Mouse (Mus musculus) heart, embryonic 10.5 days (tissue): ENCODE measurements around the gene Spin2d. TPM values are rescaled to one million over a fixed set of nuclear protein-coding genes. Genes with fewer than 3 reads are reported as not detected.
"Not testable (repeated sequence)": the region's sequence is repeated elsewhere in the genome, so short reads cannot be mapped to it uniquely, and the experiment has no call there.

Experiments used
- DNase-seq: peaks from one replicate; pipeline ENCODE4 v3.0.0-alpha.2; 2017; ENCODE audit warnings: low spot score
- H3K27ac ChIP-seq: fragments of 300-500 bp; sonication (generic); 2 replicates; pipeline ENCODE4 v1.5.1; 2016; ENCODE audit warnings: mild to moderate bottlenecking
- H3K27me3 ChIP-seq: fragments of 300-500 bp; sonication (generic); 2 replicates; pipeline ENCODE4 v1.6.1; 2016; ENCODE audit warnings: mild to moderate bottlenecking; ENCODE audit not compliant: poor library complexity, insufficient read depth, severe bottlenecking
- H3K36me3 ChIP-seq: fragments of 300-500 bp; sonication (generic); 2 replicates; pipeline ENCODE4 v1.6.1; 2016; ENCODE audit warnings: mild to moderate bottlenecking, moderate library complexity
- H3K4me1 ChIP-seq: fragments of 300-500 bp; sonication (generic); 2 replicates; pipeline ENCODE4 v1.6.1; 2016; ENCODE audit warnings: mild to moderate bottlenecking
- H3K4me3 ChIP-seq: fragments of 300-500 bp; sonication (generic); 2 replicates; pipeline ENCODE4 v1.5.1; 2016; ENCODE audit warnings: mild to moderate bottlenecking, moderate library complexity
- H3K9me3 ChIP-seq: fragments of 300-500 bp; sonication (generic); 2 replicates; pipeline ENCODE4 v1.6.1; 2016; ENCODE audit warnings: mild to moderate bottlenecking, moderate library complexity
- WGBS: fragments of 180-500 bp; shearing (Covaris S2); methylation state at CpG from one replicate; pipeline ENCODE4 v1.1.7; 2016; 5-methylcytosine and 5-hydroxymethylcytosine counted together
- polyA plus RNA-seq: library from polyadenylated mRNA; unstranded; fragments of >200 nt; fragmentation: Nextera tagmentation; extraction: Ambion mirVana; gene quantifications from 2 replicates; pipeline ENCODE4 v1.2.1, GENCODE M21; 2016

Gene Spin2d
- not detected in 2 replicates for polyA plus RNA-seq

DNA sequence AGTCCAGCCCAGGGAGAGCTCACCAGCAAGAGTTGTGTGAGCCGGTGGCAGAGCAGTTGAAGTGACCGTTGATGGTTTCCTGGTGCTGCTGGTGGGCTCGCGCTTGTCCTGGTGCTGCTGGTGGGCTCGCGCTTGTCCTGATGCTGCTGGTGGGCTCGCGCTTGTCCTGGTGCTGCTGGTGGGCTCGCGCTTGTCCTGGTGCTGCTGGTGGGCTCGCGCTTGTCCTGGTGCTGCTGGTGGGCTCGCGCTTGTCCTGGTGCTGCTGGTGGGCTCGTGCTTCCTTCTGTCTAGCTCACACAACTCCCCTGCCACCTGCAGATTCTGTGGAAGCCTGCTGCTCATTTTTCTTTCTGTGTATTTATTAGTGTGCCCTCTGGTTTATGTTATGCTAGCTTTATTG, at the start of gene Spin2d:
Gene Spin2d (minus strand): TSS at position 101 of the 400 bp plus-strand sequence.
- H3K36me3 ChIP-seq, H3K4me3 ChIP-seq, H3K9me3 ChIP-seq, DNase-seq, H3K4me1 ChIP-seq, H3K27ac ChIP-seq, H3K27me3 ChIP-seq: not testable (repeated sequence)
- WGBS, result 67% methylated on average over 9 of the region's 15 CpGs

DNA sequence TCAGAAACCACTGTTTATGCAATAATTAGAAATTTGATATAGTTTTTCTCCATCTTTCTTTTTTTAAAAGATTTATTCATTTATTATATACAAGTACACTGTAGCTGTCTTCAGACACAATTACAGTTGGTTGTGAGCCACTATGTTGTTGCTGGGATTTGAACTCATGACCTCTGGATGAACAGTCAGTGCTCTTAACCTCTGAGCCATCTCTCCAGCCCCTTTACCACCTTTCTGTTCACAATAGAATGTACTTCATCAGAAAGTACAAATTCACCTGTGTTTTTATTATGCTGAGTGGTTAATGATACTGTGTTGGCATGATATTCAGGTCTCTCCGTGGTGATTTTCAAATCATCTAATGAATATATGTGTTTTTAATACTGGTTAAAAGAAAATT, 48.6 kb upstream of the Spin2d start:
- Histone ChIP-seq H3K9me3 (no peaks in the 10 kb centered on the region), H3K36me3 (no peaks in the 10 kb centered on the region), H3K27me3 (peaks cover 18% of the 10 kb centered on the region), H3K27ac (no peak overlapping the region), H3K4me3 (no peak overlapping the region), H3K4me1 (no peaks in the 10 kb centered on the region)
- 51% methylated on average over 1 of the region's 1 CpGs for WGBS
- no peak for DNase-seq

DNA sequence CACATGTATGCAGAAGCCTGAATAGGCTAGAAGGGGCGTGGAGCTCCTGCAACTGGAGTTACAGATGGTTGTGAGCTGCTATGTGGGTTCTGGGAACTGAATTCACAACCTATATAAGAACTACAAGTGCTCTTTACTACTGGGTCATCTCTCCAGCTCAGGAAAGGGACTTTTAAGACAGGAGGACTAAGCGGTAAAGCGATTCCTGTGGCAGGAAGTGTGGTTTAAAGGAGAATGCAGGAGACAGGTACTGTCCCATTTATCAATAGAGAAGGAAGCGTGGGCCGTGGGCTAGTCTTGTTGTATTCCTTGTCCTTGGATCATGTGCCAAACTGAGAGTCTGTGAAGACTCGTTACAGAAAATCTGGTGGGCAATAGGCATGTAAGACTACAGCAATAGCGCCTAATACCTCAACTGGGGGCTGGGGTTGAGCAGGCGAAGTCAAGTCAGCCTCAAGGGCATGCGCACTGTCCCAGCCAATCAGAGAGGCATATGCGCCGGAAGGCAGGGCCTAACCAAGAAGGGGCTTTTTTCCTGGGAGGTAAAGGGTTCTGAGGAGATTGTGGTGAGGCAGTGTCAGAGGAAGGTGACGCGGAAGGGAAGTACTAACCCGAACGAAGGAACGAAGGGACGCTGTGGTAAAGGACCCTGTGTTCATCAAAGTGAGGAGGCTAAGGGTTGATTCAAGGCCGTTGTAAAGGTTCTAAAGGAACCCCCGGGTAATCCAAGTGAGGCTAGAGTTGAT, 37.2 kb upstream of the Spin2d start, which contains the start of gene Xlr4b:
Gene Xlr4b (plus strand): TSS at position 515 of the 746 bp plus-strand sequence.
- not testable (repeated sequence) for H3K9me3 ChIP-seq, H3K4me1 ChIP-seq, DNase-seq, H3K36me3 ChIP-seq, H3K4me3 ChIP-seq, H3K27me3 ChIP-seq, H3K27ac ChIP-seq
- 70% methylated on average over 19 of the region's 19 CpGs for WGBS

DNA sequence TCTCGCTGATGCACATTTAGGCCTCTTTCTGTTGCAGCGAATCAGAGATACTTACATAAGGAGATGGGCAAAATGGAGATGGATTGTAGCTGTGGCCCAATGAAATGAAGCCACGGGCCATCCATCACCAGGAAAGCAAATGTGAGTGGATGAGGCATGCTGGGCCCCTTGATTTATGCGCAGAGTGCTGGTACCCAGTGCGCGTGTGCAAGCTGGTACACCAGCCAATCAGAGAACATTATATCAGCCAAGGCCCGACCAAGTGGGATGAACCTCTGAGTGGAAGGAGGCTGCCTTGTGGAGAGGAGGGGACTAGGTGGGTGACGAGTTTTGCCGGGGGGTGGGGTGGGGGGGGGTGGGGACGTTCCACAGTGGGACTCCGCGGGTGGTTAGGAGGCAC, 15.1 kb upstream of the Spin2d start, which contains the start of gene Xlr3b:
Gene Xlr3b (plus strand): TSS at position 274 of the 400 bp plus-strand sequence.
- H3K27me3 ChIP-seq, H3K36me3 ChIP-seq, H3K9me3 ChIP-seq, H3K27ac ChIP-seq, H3K4me3 ChIP-seq, H3K4me1 ChIP-seq: not testable (repeated sequence)
- DNase-seq, result peak; percentile 45
- WGBS, result 77% methylated on average over 12 of the region's 12 CpGs

DNA sequence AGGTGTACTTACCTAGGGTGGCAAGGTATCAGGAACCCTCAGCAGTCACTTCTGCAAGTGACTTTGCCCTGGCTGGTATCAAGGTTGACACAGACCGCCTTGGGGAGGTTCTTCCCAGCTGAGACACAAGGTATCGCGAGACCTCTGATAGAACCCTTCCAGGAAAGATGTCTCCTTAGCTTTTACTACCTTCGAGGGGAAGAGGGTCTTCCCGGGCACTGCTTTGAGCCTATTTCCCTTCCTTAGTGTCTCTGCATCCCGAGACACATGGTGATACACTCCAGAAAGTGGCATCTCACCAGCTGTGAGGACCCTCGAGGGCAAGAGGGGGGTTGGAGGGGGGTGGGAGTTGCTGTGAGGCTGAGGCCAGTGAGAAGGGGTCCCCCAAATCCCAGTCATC, 27.4 kb downstream of the Spin2d start, which contains the start of gene DXBay18:
Gene DXBay18 (minus strand): TSS at position 101 of the 400 bp plus-strand sequence.
- H3K4me3 ChIP-seq, H3K36me3 ChIP-seq, DNase-seq, H3K27ac ChIP-seq, H3K9me3 ChIP-seq, H3K27me3 ChIP-seq, H3K4me1 ChIP-seq: not testable (repeated sequence)
- no CpG with 5 or more reads among the region's 7 CpGs for WGBS

DNA sequence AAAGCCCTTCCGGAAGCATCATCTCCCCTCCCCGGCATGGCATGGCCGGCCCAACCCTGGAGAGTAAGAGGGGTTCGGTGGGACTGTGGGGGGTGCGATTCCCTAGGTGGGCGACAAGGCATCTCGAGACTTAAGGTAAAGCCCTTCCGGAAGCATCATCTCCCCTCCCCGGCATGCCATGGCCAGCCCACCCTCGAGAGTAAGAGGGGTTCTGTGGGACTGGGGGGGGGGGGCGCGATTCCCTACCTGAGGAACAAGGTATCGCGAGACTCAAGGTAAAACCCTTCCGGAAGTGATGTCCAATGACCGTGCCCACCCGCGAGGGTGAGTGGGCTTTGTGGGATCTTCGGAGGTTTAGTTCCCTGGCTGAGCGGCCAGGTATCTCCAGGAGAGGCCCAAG, 28.3 kb downstream of the Spin2d start, which contains the start of gene Xlr5b:
Gene Xlr5b (plus strand): TSS at position 301 of the 400 bp plus-strand sequence.
- H3K27me3 ChIP-seq, H3K9me3 ChIP-seq, H3K36me3 ChIP-seq, H3K4me1 ChIP-seq, H3K4me3 ChIP-seq, DNase-seq, H3K27ac ChIP-seq: not testable (repeated sequence)
- no CpG with 5 or more reads among the region's 20 CpGs for WGBS

DNA sequence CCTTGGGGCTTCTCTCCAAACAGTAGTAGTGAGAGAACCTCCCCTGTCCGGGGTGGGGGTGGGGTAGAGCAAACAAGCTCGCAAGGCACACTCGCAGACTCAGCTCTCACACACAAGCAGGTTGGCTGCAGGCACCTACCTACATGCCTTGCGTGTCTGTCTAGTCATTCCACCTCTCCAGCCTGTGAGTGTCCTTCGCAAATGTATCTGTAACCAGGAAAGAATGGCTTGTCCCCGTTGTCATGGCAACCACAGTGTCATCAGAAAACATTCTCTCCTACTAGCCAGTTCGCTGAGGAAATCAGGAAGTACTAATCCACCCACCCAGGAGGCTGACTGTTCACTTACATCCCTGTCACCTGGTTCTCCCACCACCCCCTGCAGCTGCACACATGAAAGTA, 33.6 kb downstream of the Spin2d start:
- not testable (repeated sequence) for H3K27me3 ChIP-seq, H3K36me3 ChIP-seq, DNase-seq, H3K4me3 ChIP-seq, H3K9me3 ChIP-seq, H3K4me1 ChIP-seq, H3K27ac ChIP-seq
- WGBS, result no CpG with 5 or more reads among the region's 7 CpGs

Other genes with a start within 250 kb of the Spin2d start
- 5.7 and 7.2 TPM in 2 replicates for gene Zfp185, start 189.7 kb downstream of the Spin2d start, polyA plus RNA-seq
- gene Pnma5, start 139.9 kb downstream of the Spin2d start, polyA plus RNA-seq, result 0.07 and 0.11 TPM in 2 replicates
- gene Pnma3, start 112.2 kb downstream of the Spin2d start, polyA plus RNA-seq, result 0.08 TPM in 1 of 2 replicates, not detected in the other
- gene Xlr4a, start 94.5 kb downstream of the Spin2d start, polyA plus RNA-seq, result 0.84 and 1.2 TPM in 2 replicates
- gene Xlr3a, start 79.9 kb downstream of the Spin2d start, polyA plus RNA-seq, result 1.8 and 2.4 TPM in 2 replicates
- gene Gm14685, start 59.9 kb downstream of the Spin2d start, polyA plus RNA-seq, result 0.10 and 0.23 TPM in 2 replicates
- gene Xlr5b, start 28.2 kb downstream of the Spin2d start, polyA plus RNA-seq, result not detected in 2 replicates
- gene DXBay18, start 27.5 kb downstream of the Spin2d start, polyA plus RNA-seq, result 0.13 TPM in 1 of 2 replicates, not detected in the other
- 6.0 and 9.8 TPM in 2 replicates for gene Xlr3b, start 15.2 kb upstream of the Spin2d start, polyA plus RNA-seq
- gene Xlr4b, start 37.3 kb upstream of the Spin2d start, polyA plus RNA-seq, result 0.74 and 0.83 TPM in 2 replicates
- 7.6 and 8.1 TPM in 2 replicates for gene F8a, start 51.3 kb upstream of the Spin2d start, polyA plus RNA-seq
- 0.25 and 0.34 TPM in 2 replicates for gene Xlr4c, start 66.1 kb upstream of the Spin2d start, polyA plus RNA-seq
- gene Xlr3c, start 88.4 kb upstream of the Spin2d start, polyA plus RNA-seq, result not detected in 2 replicates
- not detected in 2 replicates for gene Xlr5a, start 116.0 kb upstream of the Spin2d start, polyA plus RNA-seq
- not detected in 2 replicates for gene Xlr5c, start 116.0 kb upstream of the Spin2d start, polyA plus RNA-seq
- gene Gm45015, start 159.9 kb upstream of the Spin2d start, polyA plus RNA-seq, result not detected in 2 replicates
- 12.7 and 13.6 TPM in 2 replicates for gene Zfp275, start 165.6 kb upstream of the Spin2d start, polyA plus RNA-seq
- gene Gm18336, start 221.7 kb upstream of the Spin2d start, polyA plus RNA-seq, result not detected in 2 replicates
- gene Zfp92, start 234.1 kb upstream of the Spin2d start, polyA plus RNA-seq, result 0.13 TPM in 1 of 2 replicates, not detected in the other